Mouse (Mus musculus) adrenal gland, adult (tissue): Measurements from ENCODE around the gene Usp49.
"Not testable (repeated sequence)": the region's sequence is repeated elsewhere in the genome, so short reads cannot be mapped to it uniquely, and the experiment has no call there.

Experiments
- DNase-seq, 2 experiments: peaks; one replicate each; pipeline ENCODE4 v3.0.0; 2022 to 2023; ENCODE audit warnings: low spot score in 1 of 2; ENCODE audit not compliant: inconsistent age in 2 of 2

Usp49 gene

GRCm38 (mm10) chr17:47642992-47643391 lies 12.5 kb downstream of the Usp49 start:
- peak in 1 of 2 experiments; percentile 36 for DNase-seq

- DNase-seq: peak; percentile 53 to 85
Observed at GRCm38 (mm10) chr17:47646683-47647082, 16.2 kb downstream of the Usp49 start.

GRCm38 (mm10) chr17:47648966-47649365 lies 18.5 kb downstream of the Usp49 start:
- no peak for DNase-seq

- no peak for DNase-seq
Observed at GRCm38 (mm10) chr17:47651953-47652352, 21.5 kb downstream of the Usp49 start.

GRCm38 (mm10) chr17:47654346-47654745 lies 23.9 kb downstream of the Usp49 start:
- DNase-seq: not testable (repeated sequence)

GRCm38 (mm10) chr17:47655697-47656096 lies 25.2 kb downstream of the Usp49 start:
- DNase-seq: no peak

GRCm38 (mm10) chr17:47657901-47658300 lies 27.4 kb downstream of the Usp49 start:
- DNase-seq: no peak

GRCm38 (mm10) chr17:47658741-47659243 lies 28.3 kb downstream of the Usp49 start:
- no peak for DNase-seq

- DNase-seq: no peak
Observed at GRCm38 (mm10) chr17:47663009-47663713, 32.7 kb downstream of the Usp49 start.

GRCm38 (mm10) chr17:47664474-47664873 lies 34.0 kb downstream of the Usp49 start:
- no peak for DNase-seq

- no peak for DNase-seq
Observed at GRCm38 (mm10) chr17:47669166-47669565, 38.7 kb downstream of the Usp49 start.

- DNase-seq: no peak
Observed at GRCm38 (mm10) chr17:47671988-47672310, 41.5 kb downstream of the Usp49 start.

- peak; percentile 78 to 87 for DNase-seq
Observed at GRCm38 (mm10) chr17:47672311-47673111, 42.0 kb downstream of the Usp49 start.

GRCm38 (mm10) chr17:47676581-47676980 lies 46.1 kb downstream of the Usp49 start:
- DNase-seq: peak; percentile 61 to 91

- DNase-seq: no peak
Observed at GRCm38 (mm10) chr17:47678238-47678637, 47.7 kb downstream of the Usp49 start.

- no peak for DNase-seq
Observed at GRCm38 (mm10) chr17:47678702-47679101, 48.2 kb downstream of the Usp49 start.

- DNase-seq: no peak
Observed at GRCm38 (mm10) chr17:47682836-47683235, 52.3 kb downstream of the Usp49 start.

GRCm38 (mm10) chr17:47687409-47688343 lies 57.2 kb downstream of the Usp49 start:
- DNase-seq: peak; percentile 97 to 98

- no peak for DNase-seq
Observed at GRCm38 (mm10) chr17:47688344-47688607, 57.8 kb downstream of the Usp49 start, which contains the start of gene Tomm6. TSS of gene Tomm6 (minus strand) at chr17:47688386.

GRCm38 (mm10) chr17:47688608-47689575 lies 58.4 kb downstream of the Usp49 start, which contains the start of gene Frs3:
TSS of gene Frs3 (plus strand) at chr17:47689030.
- peak; percentile 83 to 91 for DNase-seq
